Mouse (Mus musculus): ENCODE results near the gene Olfr1151. TPM values are rescaled to one million over a fixed set of nuclear protein-coding genes. Genes with fewer than 3 reads are reported as not detected.

Gene Olfr1151
- total and polyA plus RNA-seq, 2 experiments from 2014 or later, result not detected

DNA sequence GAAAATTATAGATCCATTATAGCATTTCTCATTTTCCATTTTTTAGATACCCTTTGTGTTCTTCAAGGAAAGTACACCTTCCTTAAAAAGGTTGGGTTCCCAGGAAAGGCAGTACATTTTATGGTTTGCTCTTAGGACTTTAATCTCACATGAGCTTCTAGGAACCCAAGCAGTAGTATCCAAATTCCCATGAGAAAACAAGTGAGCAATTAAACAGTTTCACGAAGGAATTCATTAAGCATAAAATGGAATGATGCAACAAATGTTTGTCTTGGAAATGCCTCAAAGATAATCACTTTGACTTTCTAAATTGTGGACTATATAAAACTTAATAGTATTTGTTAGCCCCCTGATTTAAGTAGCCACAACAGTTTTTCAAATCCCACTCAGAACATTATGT, 49.4 kb downstream of the Olfr1151 start, which contains the start of gene Olfr1154:
Olfr1154 (minus strand) TSS at position 101 of the 400 bp plus-strand sequence.
- Histone ChIP-seq H3K27ac (ENCODE audit: low read depth) (no peak within 1 kb of the TSS), H3K9ac (replicated peaks; ENCODE audit: low read depth, low read length) (no peak within 1 kb of the TSS), H3K4me3 (ENCODE audit: low read depth, low read length) (no peak within 1 kb of the TSS), H3K36me3 (replicated peaks; ENCODE audit: control insufficient read depth, insufficient read depth, low read length) (no peaks in the 10 kb centered on the region), H3K9me3 (replicated peaks; ENCODE audit: control insufficient read depth, low read length) (no peaks in the 10 kb centered on the region), H3K4me1 (ENCODE audit: control insufficient read depth, insufficient read depth) (no peaks in the 10 kb centered on the region), H3K27me3 (ENCODE audit: control insufficient read depth, insufficient read depth, low read length) (no peaks in the 10 kb centered on the region), H3K4me2 (ENCODE audit: low read depth, low read length) (no peak within 1 kb of the TSS)
- TF ChIP-seq EP300 (IDR thresholded peaks at IDR 0.05; ENCODE audit: low read depth) (no peak), CTCF (IDR thresholded peaks at IDR 0.05; ENCODE audit: low read depth) (no peak)
- ATAC-seq (ENCODE audit: insufficient read depth, low read depth) (no peak), DNase-seq (ENCODE audit: low spot score) (no peak)
- 78% methylated on average over 1 of the region's 1 CpGs for WGBS

Other genes starting within 250 kb of the Olfr1151 start
- not detected in 2 replicates for gene Olfr1130, start 249.7 kb upstream of the Olfr1151 start, total RNA-seq (2014; rRNA removed; ENCODE audit: low replicate concordance)
- not detected in 2 replicates for gene Olfr1130, start 249.7 kb upstream of the Olfr1151 start, polyA plus RNA-seq (2015; fragmentation: Nextera tagmentation; extraction: Ambion mirVana)
- gene Olfr1131, start 228.8 kb upstream of the Olfr1151 start, total RNA-seq (2014; rRNA removed; ENCODE audit: low replicate concordance), result not detected in 2 replicates
- not detected in 2 replicates for gene Olfr1131, start 228.8 kb upstream of the Olfr1151 start, polyA plus RNA-seq (2015; fragmentation: Nextera tagmentation; extraction: Ambion mirVana)
- gene Olfr1132, start 218.3 kb upstream of the Olfr1151 start, total RNA-seq (2014; rRNA removed; ENCODE audit: low replicate concordance), result not detected in 2 replicates
- gene Olfr1132, start 218.3 kb upstream of the Olfr1151 start, polyA plus RNA-seq (2015; fragmentation: Nextera tagmentation; extraction: Ambion mirVana), result not detected in 2 replicates
- not detected in 2 replicates for gene Olfr1133, start 208.5 kb upstream of the Olfr1151 start, total RNA-seq (2014; rRNA removed; ENCODE audit: low replicate concordance)
- gene Olfr1133, start 208.5 kb upstream of the Olfr1151 start, polyA plus RNA-seq (2015; fragmentation: Nextera tagmentation; extraction: Ambion mirVana), result not detected in 2 replicates
- gene Olfr1134, start 197.4 kb upstream of the Olfr1151 start, total RNA-seq (2014; rRNA removed; ENCODE audit: low replicate concordance), result not detected in 2 replicates
- gene Olfr1134, start 197.4 kb upstream of the Olfr1151 start, polyA plus RNA-seq (2015; fragmentation: Nextera tagmentation; extraction: Ambion mirVana), result not detected in 2 replicates
- not detected in 2 replicates for gene Olfr1135, start 182.2 kb upstream of the Olfr1151 start, total RNA-seq (2014; rRNA removed; ENCODE audit: low replicate concordance)
- not detected in 2 replicates for gene Olfr1135, start 182.2 kb upstream of the Olfr1151 start, polyA plus RNA-seq (2015; fragmentation: Nextera tagmentation; extraction: Ambion mirVana)
- gene Olfr1136, start 161.9 kb upstream of the Olfr1151 start, total RNA-seq (2014; rRNA removed; ENCODE audit: low replicate concordance), result not detected in 2 replicates
- gene Olfr1136, start 161.9 kb upstream of the Olfr1151 start, polyA plus RNA-seq (2015; fragmentation: Nextera tagmentation; extraction: Ambion mirVana), result not detected in 2 replicates
- gene Olfr1137, start 142.7 kb upstream of the Olfr1151 start, total RNA-seq (2014; rRNA removed; ENCODE audit: low replicate concordance), result not detected in 2 replicates
- gene Olfr1137, start 142.7 kb upstream of the Olfr1151 start, polyA plus RNA-seq (2015; fragmentation: Nextera tagmentation; extraction: Ambion mirVana), result not detected in 2 replicates
- not detected in 2 replicates for gene Olfr1138, start 115.9 kb upstream of the Olfr1151 start, total RNA-seq (2014; rRNA removed; ENCODE audit: low replicate concordance)
- gene Olfr1138, start 115.9 kb upstream of the Olfr1151 start, polyA plus RNA-seq (2015; fragmentation: Nextera tagmentation; extraction: Ambion mirVana), result not detected in 2 replicates
- not detected in 2 replicates for gene Olfr1140, start 112.1 kb upstream of the Olfr1151 start, total RNA-seq (2014; rRNA removed; ENCODE audit: low replicate concordance)
- not detected in 2 replicates for gene Olfr1140, start 112.1 kb upstream of the Olfr1151 start, polyA plus RNA-seq (2015; fragmentation: Nextera tagmentation; extraction: Ambion mirVana)
- not detected in 2 replicates for gene Olfr1141, start 101.9 kb upstream of the Olfr1151 start, total RNA-seq (2014; rRNA removed; ENCODE audit: low replicate concordance)
- not detected in 2 replicates for gene Olfr1141, start 101.9 kb upstream of the Olfr1151 start, polyA plus RNA-seq (2015; fragmentation: Nextera tagmentation; extraction: Ambion mirVana)
- not detected in 2 replicates for gene Olfr152, start 76.4 kb upstream of the Olfr1151 start, total RNA-seq (2014; rRNA removed; ENCODE audit: low replicate concordance)
- gene Olfr152, start 76.4 kb upstream of the Olfr1151 start, polyA plus RNA-seq (2015; fragmentation: Nextera tagmentation; extraction: Ambion mirVana), result not detected in 2 replicates
- not detected in 2 replicates for gene Olfr1143, start 55.3 kb upstream of the Olfr1151 start, total RNA-seq (2014; rRNA removed; ENCODE audit: low replicate concordance)
- gene Olfr1143, start 55.3 kb upstream of the Olfr1151 start, polyA plus RNA-seq (2015; fragmentation: Nextera tagmentation; extraction: Ambion mirVana), result not detected in 2 replicates
- not detected in 2 replicates for gene Olfr1145, start 46.0 kb upstream of the Olfr1151 start, total RNA-seq (2014; rRNA removed; ENCODE audit: low replicate concordance)
- not detected in 2 replicates for gene Olfr1145, start 46.0 kb upstream of the Olfr1151 start, polyA plus RNA-seq (2015; fragmentation: Nextera tagmentation; extraction: Ambion mirVana)
- not detected in 2 replicates for gene Olfr1148, start 25.3 kb upstream of the Olfr1151 start, total RNA-seq (2014; rRNA removed; ENCODE audit: low replicate concordance)
- gene Olfr1148, start 25.3 kb upstream of the Olfr1151 start, polyA plus RNA-seq (2015; fragmentation: Nextera tagmentation; extraction: Ambion mirVana), result not detected in 2 replicates
- not detected in 2 replicates for gene Olfr1150-ps1, start 11.9 kb upstream of the Olfr1151 start, total RNA-seq (2014; rRNA removed; ENCODE audit: low replicate concordance)
- gene Olfr1150-ps1, start 11.9 kb upstream of the Olfr1151 start, polyA plus RNA-seq (2015; fragmentation: Nextera tagmentation; extraction: Ambion mirVana), result not detected in 2 replicates
- not detected in 2 replicates for gene Olfr1152, start 10.6 kb downstream of the Olfr1151 start, total RNA-seq (2014; rRNA removed; ENCODE audit: low replicate concordance)
- not detected in 2 replicates for gene Olfr1152, start 10.6 kb downstream of the Olfr1151 start, polyA plus RNA-seq (2015; fragmentation: Nextera tagmentation; extraction: Ambion mirVana)
- not detected in 2 replicates for gene Olfr1153, start 39.1 kb downstream of the Olfr1151 start, total RNA-seq (2014; rRNA removed; ENCODE audit: low replicate concordance)
- not detected in 2 replicates for gene Olfr1153, start 39.1 kb downstream of the Olfr1151 start, polyA plus RNA-seq (2015; fragmentation: Nextera tagmentation; extraction: Ambion mirVana)
- gene Olfr1154, start 49.3 kb downstream of the Olfr1151 start, total RNA-seq (2014; rRNA removed; ENCODE audit: low replicate concordance), result not detected in 2 replicates
- gene Olfr1154, start 49.3 kb downstream of the Olfr1151 start, polyA plus RNA-seq (2015; fragmentation: Nextera tagmentation; extraction: Ambion mirVana), result not detected in 2 replicates
- not detected in 2 replicates for gene Olfr1155, start 89.3 kb downstream of the Olfr1151 start, total RNA-seq (2014; rRNA removed; ENCODE audit: low replicate concordance)
- gene Olfr1155, start 89.3 kb downstream of the Olfr1151 start, polyA plus RNA-seq (2015; fragmentation: Nextera tagmentation; extraction: Ambion mirVana), result not detected in 2 replicates
- gene Olfr1156, start 97.2 kb downstream of the Olfr1151 start, total RNA-seq (2014; rRNA removed; ENCODE audit: low replicate concordance), result not detected in 2 replicates
- not detected in 2 replicates for gene Olfr1156, start 97.2 kb downstream of the Olfr1151 start, polyA plus RNA-seq (2015; fragmentation: Nextera tagmentation; extraction: Ambion mirVana)
- gene Olfr1157, start 112.4 kb downstream of the Olfr1151 start, total RNA-seq (2014; rRNA removed; ENCODE audit: low replicate concordance), result not detected in 2 replicates
- not detected in 2 replicates for gene Olfr1157, start 112.4 kb downstream of the Olfr1151 start, polyA plus RNA-seq (2015; fragmentation: Nextera tagmentation; extraction: Ambion mirVana)
- not detected in 2 replicates for gene Olfr74, start 118.8 kb downstream of the Olfr1151 start, total RNA-seq (2014; rRNA removed; ENCODE audit: low replicate concordance)
- not detected in 2 replicates for gene Olfr74, start 118.8 kb downstream of the Olfr1151 start, polyA plus RNA-seq (2015; fragmentation: Nextera tagmentation; extraction: Ambion mirVana)
- not detected in 2 replicates for gene Olfr1158, start 134.3 kb downstream of the Olfr1151 start, total RNA-seq (2014; rRNA removed; ENCODE audit: low replicate concordance)
- not detected in 2 replicates for gene Olfr1158, start 134.3 kb downstream of the Olfr1151 start, polyA plus RNA-seq (2015; fragmentation: Nextera tagmentation; extraction: Ambion mirVana)
- gene Olfr1160, start 152.4 kb downstream of the Olfr1151 start, total RNA-seq (2014; rRNA removed; ENCODE audit: low replicate concordance), result not detected in 2 replicates
- gene Olfr1160, start 152.4 kb downstream of the Olfr1151 start, polyA plus RNA-seq (2015; fragmentation: Nextera tagmentation; extraction: Ambion mirVana), result not detected in 2 replicates
- not detected in 2 replicates for gene Olfr1161, start 166.9 kb downstream of the Olfr1151 start, total RNA-seq (2014; rRNA removed; ENCODE audit: low replicate concordance)
- gene Olfr1161, start 166.9 kb downstream of the Olfr1151 start, polyA plus RNA-seq (2015; fragmentation: Nextera tagmentation; extraction: Ambion mirVana), result not detected in 2 replicates
- not detected in 2 replicates for gene Olfr73, start 181.8 kb downstream of the Olfr1151 start, total RNA-seq (2014; rRNA removed; ENCODE audit: low replicate concordance)
- gene Olfr73, start 181.8 kb downstream of the Olfr1151 start, polyA plus RNA-seq (2015; fragmentation: Nextera tagmentation; extraction: Ambion mirVana), result not detected in 2 replicates
- not detected in 2 replicates for gene Olfr1162, start 195.3 kb downstream of the Olfr1151 start, total RNA-seq (2014; rRNA removed; ENCODE audit: low replicate concordance)
- not detected in 2 replicates for gene Olfr1162, start 195.3 kb downstream of the Olfr1151 start, polyA plus RNA-seq (2015; fragmentation: Nextera tagmentation; extraction: Ambion mirVana)
- gene Olfr1163, start 216.0 kb downstream of the Olfr1151 start, total RNA-seq (2014; rRNA removed; ENCODE audit: low replicate concordance), result not detected in 2 replicates
- gene Olfr1163, start 216.0 kb downstream of the Olfr1151 start, polyA plus RNA-seq (2015; fragmentation: Nextera tagmentation; extraction: Ambion mirVana), result not detected in 2 replicates
- gene Olfr1164, start 238.1 kb downstream of the Olfr1151 start, total RNA-seq (2014; rRNA removed; ENCODE audit: low replicate concordance), result not detected in 2 replicates
- gene Olfr1164, start 238.1 kb downstream of the Olfr1151 start, polyA plus RNA-seq (2015; fragmentation: Nextera tagmentation; extraction: Ambion mirVana), result not detected in 2 replicates

Measured in heart, postnatal 0 days (tissue).